Mouse (Mus musculus) lung, embryonic 15.5 days (tissue): ENCODE results near the gene Gda. TPM values are rescaled to one million over a fixed set of nuclear protein-coding genes. Genes with fewer than 3 reads are reported as not detected.
A peak's percentile ranks its signal among the peaks of the same experiment; 100 is the strongest.

Experiments
- ATAC-seq: fragments of 200-750 bp; cut with Nextera tagmentation; 2 replicates; pipeline ENCODE4 v1.8.0; 2017; ENCODE audit warnings: moderate number of reproducible peaks, borderline replicate concordance; ENCODE audit not compliant: low FRiP score, low TSS enrichment; ENCODE audit errors: extremely low read depth
- H3K27ac ChIP-seq: fragments of 300-500 bp; sonication (generic); 2 replicates; pipeline ENCODE4 v1.5.1; 2015; ENCODE audit warnings: moderate library complexity, mild to moderate bottlenecking, inconsistent platforms
- H3K27me3 ChIP-seq: fragments of 300-500 bp; sonication (generic); 2 replicates; pipeline ENCODE4 v1.6.1; 2015; ENCODE audit warnings: inconsistent platforms
- H3K36me3 ChIP-seq: fragments of 300-500 bp; sonication (generic); 2 replicates; pipeline ENCODE4 v1.6.1; 2015; ENCODE audit warnings: inconsistent platforms
- H3K4me1 ChIP-seq: fragments of 300-500 bp; sonication (generic); 2 replicates; pipeline ENCODE4 v1.6.1; 2015; ENCODE audit warnings: inconsistent platforms
- H3K4me2 ChIP-seq: fragments of 300-500 bp; sonication (generic); 2 replicates; pipeline ENCODE4 v1.6.1; 2015; ENCODE audit warnings: inconsistent platforms, mild to moderate bottlenecking, moderate library complexity
- H3K4me3 ChIP-seq: fragments of 300-500 bp; sonication (generic); 2 replicates; pipeline ENCODE4 v1.5.1; 2015; ENCODE audit warnings: mild to moderate bottlenecking, inconsistent platforms
- H3K9ac ChIP-seq: fragments of 300-500 bp; sonication (generic); 2 replicates; pipeline ENCODE4 v1.6.1; 2015; ENCODE audit warnings: inconsistent platforms
- H3K9me3 ChIP-seq: fragments of 300-500 bp; sonication (generic); 2 replicates; pipeline ENCODE4 v1.6.1; 2016; ENCODE audit warnings: inconsistent platforms
- WGBS: fragments of 180-500 bp; shearing (Covaris S2); methylation state at CpG from one replicate; pipeline ENCODE4 v1.1.7; 2015; 5-methylcytosine and 5-hydroxymethylcytosine counted together
- polyA plus RNA-seq: library from polyadenylated mRNA; unstranded; fragments of >200 nt; fragmentation: Nextera tagmentation; extraction: Ambion mirVana; gene quantifications from 2 replicates; pipeline ENCODE4 v1.2.1, GENCODE M21; 2015

Gda gene
- polyA plus RNA-seq, 1 experiment from 2014 or later: 0.50 TPM

DNA sequence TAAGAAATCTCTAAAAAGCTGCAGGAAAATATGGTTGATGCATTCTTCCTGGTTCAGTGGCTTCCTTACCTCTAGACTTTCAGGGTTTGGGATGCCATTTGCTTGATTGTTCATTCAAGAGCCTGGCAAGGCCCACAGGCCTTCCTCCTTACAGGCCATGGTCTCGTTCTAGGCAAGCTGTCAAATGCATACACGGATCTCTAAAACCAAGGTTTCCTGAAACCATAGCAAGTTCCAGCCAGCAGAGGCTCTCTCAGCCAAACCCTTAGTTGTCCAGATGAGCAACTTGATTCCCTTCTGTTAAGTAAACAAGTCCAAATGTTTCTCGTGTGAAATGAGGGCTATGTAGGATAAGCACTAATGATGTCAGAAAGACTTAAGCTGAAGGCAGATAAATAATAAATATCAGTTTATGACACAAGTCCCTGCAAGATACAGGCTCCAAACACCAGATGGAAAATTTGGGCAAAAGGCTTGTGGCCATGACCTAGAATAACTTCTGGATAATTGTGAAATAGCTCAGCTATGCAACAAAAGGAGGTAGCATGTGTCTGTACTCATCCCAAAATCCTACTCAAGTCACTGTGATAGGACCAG, 34.0 kb downstream of the Gda start:
- Histone ChIP-seq H3K27me3 (no peaks in the 10 kb centered on the region), H3K4me2 (no peak overlapping the region), H3K4me3 (no peak overlapping the region), H3K9ac (no peak overlapping the region), H3K9me3 (no peaks in the 10 kb centered on the region), H3K36me3 (no peaks in the 10 kb centered on the region), H3K27ac (no peak overlapping the region), H3K4me1 (no peaks in the 10 kb centered on the region)
- peak; percentile 49; the same call in 1 of the 2 replicates for ATAC-seq
- 38% methylated on average over 3 of the region's 3 CpGs for WGBS

DNA sequence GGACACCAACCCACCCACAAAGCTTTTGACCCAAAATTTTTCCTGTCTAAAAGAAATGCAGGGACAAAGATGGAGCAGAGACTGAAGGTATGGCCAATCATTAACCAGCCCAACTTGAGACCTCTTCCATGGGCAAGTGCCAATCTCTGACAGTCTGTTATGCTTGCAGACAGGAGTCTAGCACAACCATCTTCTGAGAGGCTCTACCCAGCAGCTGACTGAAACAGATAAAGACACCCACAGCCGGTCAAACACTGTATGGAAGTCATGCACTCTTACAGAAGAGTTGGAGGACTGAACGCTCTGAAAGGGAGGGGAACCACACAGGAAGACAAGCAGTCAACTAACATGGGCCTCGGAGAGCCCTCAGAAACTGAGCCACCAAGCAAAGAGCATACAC, 36.7 kb downstream of the Gda start:
- no peak overlapping the region for H3K4me2 ChIP-seq
- WGBS: 72% methylated on average over 3 of the region's 3 CpGs
- H3K27me3 ChIP-seq: no peaks in the 10 kb centered on the region
- H3K27ac ChIP-seq: no peak overlapping the region
- ATAC-seq: no peak
- no peaks in the 10 kb centered on the region for H3K36me3 ChIP-seq
- H3K9me3 ChIP-seq: no peaks in the 10 kb centered on the region
- no peak overlapping the region for H3K9ac ChIP-seq
- no peaks in the 10 kb centered on the region for H3K4me1 ChIP-seq
- no peak overlapping the region for H3K4me3 ChIP-seq

DNA sequence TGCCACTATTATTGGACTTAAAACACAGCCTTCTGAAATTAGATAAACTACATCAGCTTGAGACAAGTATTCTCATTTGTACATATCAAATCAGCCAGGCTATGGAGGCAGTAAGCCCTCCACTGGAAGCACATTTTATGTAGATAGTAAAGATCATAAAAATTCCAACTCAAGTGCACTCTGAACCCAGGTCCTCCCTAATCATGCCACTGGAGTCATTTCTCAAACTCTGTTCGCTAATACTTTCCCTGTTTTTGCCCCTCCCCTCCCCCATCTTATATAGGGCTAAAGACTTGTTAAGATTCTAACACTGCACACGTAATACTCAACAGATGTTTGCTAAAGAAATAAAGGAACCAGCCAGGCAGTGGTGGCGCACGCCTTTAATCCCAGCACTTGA, 39.9 kb downstream of the Gda start:
- H3K4me2 ChIP-seq: no peak overlapping the region
- no peak overlapping the region for H3K4me3 ChIP-seq
- H3K4me1 ChIP-seq: no peaks in the 10 kb centered on the region
- H3K36me3 ChIP-seq: no peaks in the 10 kb centered on the region
- H3K9ac ChIP-seq: no peak overlapping the region
- H3K27ac ChIP-seq: no peak overlapping the region
- 77% methylated on average over 4 of the region's 4 CpGs for WGBS
- H3K9me3 ChIP-seq: no peaks in the 10 kb centered on the region
- no peaks in the 10 kb centered on the region for H3K27me3 ChIP-seq
- ATAC-seq: no peak

DNA sequence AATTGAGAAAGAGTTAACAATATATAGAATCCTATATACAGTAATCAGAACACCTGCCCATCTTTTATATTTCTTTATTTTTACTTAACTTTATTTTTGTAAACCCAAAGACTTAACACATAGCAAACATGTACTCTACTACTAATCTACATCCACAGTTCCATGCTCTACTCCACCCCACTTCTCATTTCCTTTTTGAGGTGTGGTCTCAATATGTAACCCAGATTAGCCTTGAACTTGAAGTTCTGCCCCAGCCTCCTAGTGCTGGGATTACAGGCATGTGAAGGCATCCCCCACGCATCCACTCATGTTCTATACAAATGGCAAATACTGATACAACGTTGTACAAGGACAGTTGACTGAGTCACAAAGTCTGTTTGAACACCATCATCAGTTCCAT, 40.4 kb downstream of the Gda start:
- H3K27ac ChIP-seq: no peak overlapping the region
- H3K9me3 ChIP-seq: no peaks in the 10 kb centered on the region
- ATAC-seq: no peak
- H3K36me3 ChIP-seq: no peaks in the 10 kb centered on the region
- H3K4me3 ChIP-seq: no peak overlapping the region
- H3K27me3 ChIP-seq: no peaks in the 10 kb centered on the region
- no peak overlapping the region for H3K9ac ChIP-seq
- H3K4me1 ChIP-seq: no peaks in the 10 kb centered on the region
- H3K4me2 ChIP-seq: no peak overlapping the region
- WGBS: 74% methylated on average over 2 of the region's 2 CpGs

DNA sequence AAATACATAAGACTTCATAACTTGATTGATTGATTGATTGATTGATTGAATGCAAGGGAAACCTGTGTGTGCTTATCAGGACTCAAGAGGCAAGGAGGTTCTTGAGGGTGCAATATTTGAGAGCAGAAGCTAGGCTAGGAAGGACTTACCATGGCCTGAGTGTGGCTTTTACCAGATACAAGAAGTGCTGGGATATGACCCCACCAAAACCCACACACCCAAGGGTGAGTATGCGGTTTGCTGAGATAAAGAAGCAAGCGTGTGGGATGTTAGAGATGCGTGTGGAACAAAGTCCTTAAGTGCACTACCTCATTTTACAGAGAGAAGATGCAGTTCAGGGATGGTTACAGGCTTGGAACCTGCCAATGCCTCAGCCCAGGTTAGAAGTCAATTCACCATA, 41.0 kb downstream of the Gda start:
- Histone ChIP-seq H3K4me2 (no peak overlapping the region), H3K9me3 (no peaks in the 10 kb centered on the region), H3K4me1 (no peaks in the 10 kb centered on the region), H3K27ac (no peak overlapping the region), H3K9ac (no peak overlapping the region), H3K36me3 (no peaks in the 10 kb centered on the region), H3K27me3 (no peaks in the 10 kb centered on the region), H3K4me3 (no peak overlapping the region)
- 83% methylated on average over 3 of the region's 3 CpGs for WGBS
- no peak for ATAC-seq

DNA sequence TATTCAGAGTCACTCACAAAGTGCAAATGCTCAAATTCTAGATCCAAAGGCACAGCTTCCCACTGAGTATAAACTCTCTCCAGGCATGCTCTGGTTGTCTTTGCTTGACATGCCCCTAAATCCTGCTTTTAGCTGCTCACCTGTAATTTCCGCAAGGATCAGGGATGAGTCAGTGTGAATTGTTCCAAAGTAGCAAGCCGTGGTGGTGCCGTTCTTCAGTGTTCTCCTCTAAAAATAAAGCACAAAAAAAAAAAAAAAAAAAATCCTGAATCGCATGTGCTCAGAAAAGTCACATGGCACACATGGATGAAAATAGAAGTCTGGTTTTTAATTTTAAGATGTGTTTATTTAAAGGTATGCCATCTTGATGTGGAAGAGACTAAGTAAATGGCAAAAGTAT, 47.9 kb downstream of the Gda start:
- ATAC-seq: no peak
- Histone ChIP-seq H3K27ac (no peak overlapping the region), H3K4me1 (no peaks in the 10 kb centered on the region), H3K9ac (no peak overlapping the region), H3K36me3 (no peaks in the 10 kb centered on the region), H3K27me3 (no peaks in the 10 kb centered on the region), H3K4me3 (no peak overlapping the region), H3K4me2 (no peak overlapping the region), H3K9me3 (no peaks in the 10 kb centered on the region)
- 88% methylated on average over 4 of the region's 4 CpGs for WGBS

DNA sequence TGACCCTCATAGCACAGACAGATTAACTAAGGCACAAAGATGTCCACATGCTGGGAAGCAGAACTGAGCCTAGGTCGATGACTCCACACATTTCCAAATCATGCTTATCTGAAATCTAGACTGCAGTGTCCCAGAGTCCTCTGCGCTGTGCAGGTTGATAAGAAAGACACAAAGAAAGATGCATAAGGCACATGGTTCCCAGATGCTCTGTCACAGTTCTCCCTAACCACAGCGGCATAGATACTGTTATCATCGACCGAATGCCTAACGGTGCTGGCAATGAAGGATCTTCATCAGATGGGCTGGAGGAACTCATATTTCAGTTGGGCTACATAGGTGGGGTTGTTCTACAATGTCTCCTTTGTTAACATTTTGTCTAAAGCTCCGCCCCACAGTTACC, 49.5 kb downstream of the Gda start:
- 75% methylated on average over 7 of the region's 7 CpGs for WGBS
- no peak overlapping the region for H3K27ac ChIP-seq
- H3K4me1 ChIP-seq: no peaks in the 10 kb centered on the region
- H3K9ac ChIP-seq: no peak overlapping the region
- no peak overlapping the region for H3K4me3 ChIP-seq
- H3K36me3 ChIP-seq: no peaks in the 10 kb centered on the region
- no peak for ATAC-seq
- no peak overlapping the region for H3K4me2 ChIP-seq
- H3K9me3 ChIP-seq: no peaks in the 10 kb centered on the region
- no peaks in the 10 kb centered on the region for H3K27me3 ChIP-seq

DNA sequence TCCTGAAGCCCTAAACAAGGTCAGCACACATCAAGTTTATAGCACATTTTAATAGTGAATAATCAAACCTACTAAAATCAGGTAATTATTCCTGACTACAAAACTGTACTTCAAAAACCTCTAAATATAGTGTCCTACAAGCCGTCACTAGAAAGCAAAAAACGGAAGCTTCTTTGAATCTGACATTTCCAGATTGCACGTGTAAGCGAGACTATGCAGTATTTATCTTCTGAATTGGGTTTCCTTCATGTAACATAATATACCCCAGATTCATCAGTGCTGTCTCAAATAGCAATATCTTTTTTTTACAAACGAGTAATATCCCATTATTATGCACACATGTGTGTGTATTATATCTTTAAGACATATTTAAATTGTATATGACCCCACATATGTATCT, 54.8 kb downstream of the Gda start:
- no peaks in the 10 kb centered on the region for H3K9me3 ChIP-seq
- 77% methylated on average over 5 of the region's 5 CpGs for WGBS
- no peaks in the 10 kb centered on the region for H3K27me3 ChIP-seq
- no peaks in the 10 kb centered on the region for H3K4me1 ChIP-seq
- H3K9ac ChIP-seq: no peak overlapping the region
- ATAC-seq: no peak
- no peak overlapping the region for H3K4me3 ChIP-seq
- H3K4me2 ChIP-seq: no peak overlapping the region
- H3K27ac ChIP-seq: no peak overlapping the region
- no peaks in the 10 kb centered on the region for H3K36me3 ChIP-seq

DNA sequence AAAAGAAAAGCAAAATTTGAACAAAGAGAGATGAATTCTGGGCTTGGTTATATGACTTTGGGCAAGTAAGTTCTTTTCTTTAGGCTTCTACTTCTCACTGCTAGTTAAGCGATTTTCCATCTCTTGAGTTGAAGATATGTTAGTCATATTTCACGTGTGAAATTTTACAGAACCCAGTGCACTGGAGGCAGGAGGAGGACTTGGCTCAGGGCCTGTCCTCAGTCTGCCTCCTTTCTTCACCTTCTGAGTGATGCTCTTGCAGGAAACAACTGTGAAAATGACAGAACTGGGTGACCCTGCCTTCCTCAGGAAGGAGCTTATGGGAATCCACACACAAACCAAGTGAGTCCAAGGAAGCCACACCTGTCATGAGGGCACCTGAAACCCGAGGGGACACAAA, 57.9 kb downstream of the Gda start:
- Histone ChIP-seq H3K4me3 (no peak overlapping the region), H3K27me3 (no peaks in the 10 kb centered on the region), H3K4me2 (no peak overlapping the region), H3K9ac (no peak overlapping the region), H3K4me1 (no peaks in the 10 kb centered on the region), H3K27ac (no peak overlapping the region), H3K36me3 (no peaks in the 10 kb centered on the region), H3K9me3 (no peaks in the 10 kb centered on the region)
- no peak for ATAC-seq
- 58% methylated on average over 3 of the region's 3 CpGs for WGBS

DNA sequence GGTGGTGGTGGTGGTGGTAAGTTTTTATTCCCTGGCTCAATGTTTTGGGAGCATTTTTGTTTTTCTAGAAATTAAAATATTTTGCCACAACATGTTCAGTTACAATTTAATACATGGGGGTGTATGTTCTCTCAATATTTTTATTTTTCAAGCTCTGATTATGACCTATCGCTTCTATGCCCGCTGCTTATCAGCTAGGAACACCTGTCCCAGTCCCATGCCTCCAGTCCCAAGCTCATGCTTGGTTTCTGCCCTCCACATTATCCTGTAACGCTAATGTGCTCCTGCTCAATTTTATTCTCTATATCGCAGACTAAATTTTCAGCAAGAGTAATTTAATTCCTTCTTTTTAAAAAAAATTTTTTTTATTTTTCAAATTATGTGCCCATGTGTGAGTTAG, 64.1 kb downstream of the Gda start:
- WGBS: 86% methylated on average over 4 of the region's 4 CpGs
- H3K9me3 ChIP-seq: no peaks in the 10 kb centered on the region
- H3K27me3 ChIP-seq: no peaks in the 10 kb centered on the region
- H3K27ac ChIP-seq: no peak overlapping the region
- no peaks in the 10 kb centered on the region for H3K4me1 ChIP-seq
- ATAC-seq: no peak
- H3K4me3 ChIP-seq: no peak overlapping the region
- H3K4me2 ChIP-seq: no peak overlapping the region
- no peak overlapping the region for H3K9ac ChIP-seq
- no peaks in the 10 kb centered on the region for H3K36me3 ChIP-seq

DNA sequence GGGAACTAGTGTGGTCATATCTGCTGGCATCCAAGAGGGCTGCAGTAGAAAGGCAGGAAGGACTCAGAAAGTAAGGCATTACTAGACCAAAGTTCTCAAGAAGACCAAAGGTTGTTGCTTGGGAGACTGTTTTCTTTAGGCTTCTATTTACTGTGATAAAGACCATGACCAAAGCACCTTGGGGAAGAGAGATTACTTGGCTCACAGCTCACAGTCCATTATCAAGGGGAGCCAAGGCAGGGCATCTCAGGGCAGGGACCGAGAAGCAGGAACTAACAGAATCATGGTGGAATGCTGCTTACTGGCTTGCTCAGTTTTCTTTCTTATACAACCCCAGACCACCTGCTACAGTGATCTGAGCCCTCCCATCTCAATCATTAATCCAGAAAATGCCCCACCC, 65.9 kb downstream of the Gda start:
- Histone ChIP-seq H3K36me3 (no peaks in the 10 kb centered on the region), H3K4me3 (no peak overlapping the region), H3K9ac (no peak overlapping the region), H3K9me3 (no peaks in the 10 kb centered on the region), H3K4me1 (no peaks in the 10 kb centered on the region), H3K27me3 (no peaks in the 10 kb centered on the region), H3K27ac (no peak overlapping the region), H3K4me2 (no peak overlapping the region)
- no peak for ATAC-seq
- WGBS: 66% methylated on average over 1 of the region's 1 CpGs

DNA sequence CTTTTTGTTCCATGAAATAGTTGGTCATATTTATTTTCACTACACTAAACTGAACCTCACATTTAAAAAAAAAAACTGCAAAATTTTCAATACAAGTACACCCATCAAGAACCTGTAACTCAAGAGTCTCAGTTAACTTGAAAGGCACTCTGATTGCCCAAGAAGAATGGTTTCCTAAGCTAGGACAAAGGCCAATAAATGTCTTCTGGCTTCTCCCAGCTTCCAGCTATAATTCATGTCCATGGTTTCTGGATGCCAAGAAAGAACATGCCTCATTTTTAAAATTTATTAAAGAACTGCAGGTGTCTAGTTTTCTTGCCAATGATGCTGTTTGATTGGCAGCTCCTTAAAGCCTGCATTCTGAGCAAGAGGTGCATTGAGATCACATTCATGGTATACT, 75.3 kb downstream of the Gda start:
- no peaks in the 10 kb centered on the region for H3K36me3 ChIP-seq
- H3K4me2 ChIP-seq: no peak overlapping the region
- H3K27me3 ChIP-seq: no peaks in the 10 kb centered on the region
- H3K27ac ChIP-seq: no peak overlapping the region
- H3K4me1 ChIP-seq: no peaks in the 10 kb centered on the region
- H3K9ac ChIP-seq: no peak overlapping the region
- H3K4me3 ChIP-seq: no peak overlapping the region
- H3K9me3 ChIP-seq: no peaks in the 10 kb centered on the region
- ATAC-seq: no peak

DNA sequence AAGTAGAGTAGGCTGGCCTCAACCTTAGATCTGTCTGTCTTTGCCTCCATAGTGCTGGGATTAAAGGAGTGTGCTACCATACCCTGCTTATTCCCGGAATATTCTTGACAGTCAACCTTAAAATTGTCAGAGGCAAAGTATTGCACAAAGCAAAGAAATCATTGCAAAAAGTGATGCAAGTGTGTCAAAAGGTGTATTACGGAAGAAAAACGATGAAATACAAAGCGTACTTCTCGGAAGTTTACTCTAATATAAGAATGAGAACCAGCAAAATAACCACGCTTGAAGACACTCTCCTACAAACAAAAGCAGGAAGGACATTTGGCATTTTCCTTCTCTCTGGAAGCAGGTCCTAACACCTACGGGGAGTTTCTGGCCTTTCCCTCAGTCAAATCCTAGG, 76.9 kb downstream of the Gda start:
- no peaks in the 10 kb centered on the region for H3K36me3 ChIP-seq
- no peaks in the 10 kb centered on the region for H3K27me3 ChIP-seq
- H3K4me3 ChIP-seq: no peak overlapping the region
- ATAC-seq: no peak
- no peak overlapping the region for H3K4me2 ChIP-seq
- WGBS: 88% methylated on average over 7 of the region's 7 CpGs
- H3K9me3 ChIP-seq: no peaks in the 10 kb centered on the region
- H3K4me1 ChIP-seq: no peaks in the 10 kb centered on the region
- no peak overlapping the region for H3K9ac ChIP-seq
- no peak overlapping the region for H3K27ac ChIP-seq
